Mouse (Mus musculus): Measurements from ENCODE around the gene Hacd2.

DNA sequence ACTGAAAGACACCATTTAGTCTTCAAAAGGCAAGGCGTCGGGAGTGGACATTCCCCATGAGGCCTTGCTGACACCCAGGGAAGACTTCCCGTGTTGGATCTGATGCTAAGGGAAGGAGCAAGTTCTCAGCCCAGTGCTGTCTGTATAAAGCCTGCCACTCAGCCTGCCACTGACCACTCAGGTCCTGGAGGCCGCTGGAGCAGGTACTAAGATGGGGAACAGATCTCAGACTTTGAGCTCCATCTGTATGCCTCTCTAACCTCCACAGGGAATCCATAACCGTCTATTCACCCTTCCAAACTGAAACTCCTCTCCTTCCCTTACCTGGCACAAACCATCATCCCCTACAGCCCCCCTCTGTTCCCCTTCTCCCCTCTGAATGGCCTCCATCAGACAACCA, 91.3 kb downstream of the Hacd2 start:
- TF ChIP-seq CTCF (IDR thresholded peaks at IDR 0.05; ENCODE audit: low read depth, low read length) (no peak), GATA2 (IDR thresholded peaks at IDR 0.05; ENCODE audit: borderline replicate concordance, low read depth, low read length) (no peak), GATA1 (IDR thresholded peaks at IDR 0.05; ENCODE audit: borderline replicate concordance, low read length) (no peak), POLR2AphosphoS5 (IDR thresholded peaks at IDR 0.05; ENCODE audit: insufficient replicate concordance, low read depth, low read length) (no peak)

All from G1E (cell line).